Mouse (Mus musculus) 3T3-L1 (cell line): ENCODE measurements around the gene Pgbd5.
"Not testable (repeated sequence)": the region's sequence is repeated elsewhere in the genome, so short reads cannot be mapped to it uniquely, and the experiment has no call there.

Experiments used
- DNase-seq: peaks from one replicate; pipeline ENCODE4 v3.0.0-alpha.2; 2015; ENCODE audit warnings: low read depth, low spot score

The Pgbd5 gene

DNA sequence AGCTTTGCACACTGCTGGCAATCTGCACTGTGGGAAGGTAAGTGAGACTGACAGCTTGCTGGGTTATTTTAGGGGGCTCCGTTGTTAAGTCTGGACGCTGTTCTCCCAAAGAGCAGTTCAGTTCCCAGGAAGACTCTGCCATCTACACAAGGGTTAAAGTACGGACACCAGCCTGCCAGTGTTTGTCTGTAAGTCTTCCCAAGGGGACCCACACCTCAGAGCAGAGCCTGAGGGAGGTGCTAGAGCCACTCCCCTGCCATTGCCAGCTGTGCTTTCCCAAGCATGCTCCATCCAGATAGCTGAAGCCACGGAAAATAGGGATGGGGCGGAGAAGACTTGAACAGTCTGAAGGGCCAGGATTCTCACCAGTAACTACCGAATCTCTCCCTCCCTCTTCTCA is 8.6 kb downstream of the Pgbd5 start:
- DNase-seq = no peak

DNA sequence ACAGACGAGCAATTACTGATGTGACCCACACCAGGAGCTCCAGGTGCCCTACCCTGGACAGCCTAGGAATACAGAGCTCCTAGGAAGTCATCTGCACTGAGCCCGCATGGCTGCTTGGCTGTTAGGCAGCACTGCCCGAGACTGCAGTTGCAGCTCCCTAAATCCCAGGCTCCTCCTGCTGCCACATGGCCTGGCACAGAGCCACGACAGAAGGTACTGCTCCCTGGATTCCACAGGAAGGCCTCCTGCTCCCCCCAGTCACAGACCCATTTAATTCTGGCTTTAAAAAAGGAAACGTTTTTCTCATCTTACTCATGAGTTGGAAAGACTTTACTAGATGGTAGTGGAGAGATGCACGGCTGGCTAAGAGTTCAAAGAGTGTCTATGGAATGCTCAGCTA is 10.0 kb downstream of the Pgbd5 start:
- DNase-seq = no peak

DNA sequence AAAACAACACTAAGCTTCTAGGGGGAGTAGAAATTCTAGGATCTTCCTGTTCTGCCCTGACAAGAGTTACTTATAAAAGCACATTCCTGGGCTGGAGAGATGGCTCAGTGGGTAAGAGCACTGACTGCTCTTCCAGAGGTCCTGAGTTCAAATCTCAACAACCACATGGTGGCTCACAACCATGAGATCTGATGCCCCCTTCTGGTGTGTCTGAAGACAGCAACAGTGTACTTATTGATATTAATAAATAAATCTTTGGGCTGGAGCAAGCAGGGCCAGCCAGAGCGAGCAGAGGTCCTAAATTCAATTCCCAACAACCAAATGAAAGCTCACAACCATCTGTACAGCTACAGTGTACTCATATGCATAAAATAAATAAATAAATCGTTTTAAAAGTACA is 10.7 kb downstream of the Pgbd5 start:
- DNase-seq = not testable (repeated sequence)

DNA sequence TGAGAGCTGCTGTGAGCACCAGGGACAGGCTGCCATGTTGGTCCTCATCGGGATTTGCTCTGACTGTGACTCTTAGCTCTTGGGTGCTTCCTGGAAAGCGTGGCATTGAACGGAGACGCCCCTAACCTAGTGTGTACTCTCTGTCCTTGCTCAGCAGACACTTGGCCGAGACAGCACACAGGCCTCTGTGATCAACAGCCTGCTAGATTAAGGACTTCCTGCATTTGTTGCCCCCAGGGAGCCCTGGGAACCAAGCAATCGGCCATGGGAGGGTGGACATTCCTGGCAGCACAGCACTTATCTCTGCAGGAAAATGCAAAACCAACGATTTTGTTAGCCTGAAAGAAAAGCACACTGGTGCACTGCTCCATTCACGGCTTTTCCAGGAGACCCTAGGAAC is 18.0 kb downstream of the Pgbd5 start:
- DNase-seq = no peak

DNA sequence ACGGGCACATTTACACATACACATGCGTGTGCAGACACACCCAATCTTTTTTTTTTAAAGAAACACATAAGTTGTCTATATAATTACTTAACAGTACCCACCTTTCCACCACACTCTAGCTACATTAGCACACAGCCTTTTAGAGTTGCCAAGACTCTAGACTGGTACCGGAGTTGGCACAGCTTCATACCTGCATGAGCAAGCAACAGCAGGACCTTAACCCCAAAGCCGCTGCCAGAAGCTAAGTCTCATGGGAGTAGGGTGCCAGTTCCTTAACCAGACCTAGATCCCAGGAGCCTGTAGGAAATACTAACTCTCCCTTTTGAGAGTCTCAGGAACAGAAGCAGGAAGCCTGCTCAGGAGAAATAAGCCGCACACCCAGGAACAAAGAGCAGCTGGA is 20.5 kb downstream of the Pgbd5 start:
- no peak for DNase-seq

DNA sequence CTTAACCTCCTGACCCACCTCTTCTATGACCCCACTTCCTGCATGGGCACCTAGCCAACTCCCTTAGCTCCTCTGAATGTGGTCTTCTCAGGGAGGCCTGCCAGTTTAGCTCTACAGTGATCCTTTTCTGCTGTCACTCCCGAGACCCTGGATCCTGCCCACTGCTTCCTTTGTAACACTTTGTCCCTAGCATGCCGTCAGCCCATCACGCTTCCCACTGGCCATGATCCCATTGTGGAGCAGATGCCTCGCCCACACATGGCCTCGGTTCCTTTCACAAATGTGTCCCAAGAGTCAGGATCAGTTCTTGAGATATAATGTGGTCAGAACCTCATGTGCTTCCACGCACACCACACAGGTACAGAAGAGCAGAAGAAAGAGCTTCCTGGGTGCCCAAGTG is 21.3 kb downstream of the Pgbd5 start:
- DNase-seq = no peak

DNA sequence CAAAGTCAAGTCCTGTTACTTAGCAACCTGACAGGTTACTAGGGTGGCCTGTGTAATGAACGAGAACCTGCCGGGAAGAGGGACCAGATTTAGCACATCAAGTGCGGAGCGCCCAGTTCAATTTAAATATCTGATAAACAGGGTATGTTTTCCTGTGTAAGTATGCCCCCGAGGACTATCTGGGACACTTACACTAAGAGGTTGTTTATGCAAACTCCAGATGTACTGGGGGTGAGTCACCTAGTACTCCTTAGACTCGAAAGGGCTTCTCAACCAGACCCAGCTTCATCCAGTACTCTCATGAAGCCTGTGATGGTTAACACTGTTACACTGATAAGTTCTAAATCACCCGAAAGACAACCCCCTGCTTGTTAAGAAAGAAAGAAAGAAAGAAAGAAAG is 22.8 kb downstream of the Pgbd5 start:
- DNase-seq = peak; percentile 22

DNA sequence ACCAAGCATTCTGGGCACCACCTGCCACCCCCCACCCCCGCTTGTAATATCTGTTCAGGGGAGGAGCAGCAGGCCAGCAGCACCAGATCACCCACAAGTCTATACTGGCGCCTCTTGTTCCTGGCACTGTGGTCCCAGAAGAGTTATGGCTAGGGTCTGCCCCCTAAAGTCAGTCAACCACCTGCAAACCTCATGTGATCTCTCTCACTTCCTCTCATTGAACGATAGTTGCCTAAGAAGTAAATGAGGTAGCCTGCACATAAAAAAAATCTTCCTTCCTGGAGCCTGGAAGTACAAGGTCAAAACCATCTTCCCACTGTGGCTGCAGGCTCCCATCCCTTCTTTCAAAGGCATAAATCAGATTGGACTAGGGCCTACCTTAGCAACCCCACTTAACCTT is 23.7 kb downstream of the Pgbd5 start:
- DNase-seq = no peak

DNA sequence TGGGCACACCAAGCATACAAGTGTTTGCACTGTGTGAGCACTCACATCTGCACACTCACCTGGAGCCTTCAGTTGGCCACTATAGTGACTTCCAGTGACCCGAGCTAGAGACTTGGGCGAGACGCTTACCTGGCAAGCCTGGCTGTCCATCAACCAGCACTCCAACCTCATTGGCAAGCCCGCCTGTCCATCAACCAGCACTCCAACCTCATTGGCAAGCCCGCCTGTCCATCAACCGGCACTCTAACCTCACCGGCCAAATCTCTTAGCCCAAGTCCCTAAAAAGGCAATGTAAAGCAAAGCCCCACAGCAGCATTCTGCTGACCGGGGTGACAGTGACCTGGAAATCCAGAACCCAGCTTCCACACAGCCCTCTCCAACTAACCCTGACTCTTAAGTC is 24.5 kb downstream of the Pgbd5 start:
- DNase-seq = no peak

DNA sequence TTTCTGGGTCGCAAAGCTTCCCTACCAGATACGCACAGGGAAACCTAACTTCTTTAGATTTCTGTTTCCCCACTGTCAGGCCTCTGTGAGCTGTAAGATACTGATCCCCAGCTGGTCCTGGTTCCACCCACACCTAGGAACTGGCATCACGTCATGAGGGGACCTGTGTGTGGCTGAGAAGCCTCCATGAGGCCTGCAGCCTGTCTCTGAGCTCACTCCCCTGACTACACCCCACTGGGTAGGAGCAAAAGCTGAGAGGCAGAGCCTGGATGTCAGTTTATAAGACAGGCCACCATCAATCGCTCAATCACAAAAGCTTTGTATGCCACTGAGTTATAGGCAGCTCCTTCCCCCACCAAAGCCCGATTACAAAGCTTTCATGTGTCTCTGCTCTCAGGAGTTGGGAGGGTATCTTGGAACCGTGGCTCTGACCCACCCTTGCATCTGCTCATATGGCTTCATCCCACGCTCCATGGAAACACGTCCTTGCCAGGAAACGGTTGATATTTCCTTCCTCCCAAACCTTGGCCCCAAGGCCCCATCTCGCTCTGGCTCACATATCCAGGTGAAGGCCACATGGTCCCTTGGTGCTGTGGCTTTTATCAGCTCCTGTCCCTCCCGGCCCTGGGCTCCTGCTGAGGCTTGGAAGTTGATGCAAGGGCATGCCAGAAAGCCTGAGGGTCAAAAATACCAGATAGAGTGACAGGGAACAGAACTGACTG is 26.1 kb downstream of the Pgbd5 start:
- no peak for DNase-seq

DNA sequence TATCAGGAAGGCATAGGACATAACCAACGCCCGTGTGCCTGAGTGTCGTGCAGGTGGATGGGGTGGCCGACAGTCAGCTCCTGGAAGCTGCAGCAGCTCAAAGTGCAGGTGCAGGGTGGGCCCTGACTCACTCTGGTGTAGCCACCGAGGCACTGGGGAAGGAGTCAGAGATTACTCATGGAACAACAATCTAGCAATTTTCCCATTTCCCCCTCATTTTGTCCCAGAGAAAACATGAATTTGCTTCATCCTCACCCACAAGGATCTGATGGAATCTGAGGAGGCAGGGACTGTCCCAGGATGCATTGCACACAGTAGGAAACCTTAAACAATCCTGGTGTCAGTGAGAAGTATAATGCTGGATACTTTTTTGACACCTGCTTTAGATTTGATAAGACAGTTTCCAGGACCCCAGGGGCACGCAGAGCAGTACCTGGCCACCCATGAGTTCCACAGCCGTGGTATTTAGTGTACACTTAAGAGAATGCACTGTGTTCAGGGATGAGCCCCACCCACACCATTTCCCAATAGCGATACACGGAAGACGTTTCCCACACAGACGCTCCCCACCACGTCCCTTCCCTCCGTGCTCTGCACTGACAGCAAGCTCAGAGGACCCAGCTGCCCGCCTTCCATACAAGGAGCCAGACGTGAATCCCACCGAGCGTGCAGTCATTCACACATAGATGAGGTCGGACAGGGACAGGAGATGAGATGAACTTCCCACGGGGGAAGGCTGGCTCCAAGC is 26.8 kb downstream of the Pgbd5 start:
- DNase-seq = no peak

DNA sequence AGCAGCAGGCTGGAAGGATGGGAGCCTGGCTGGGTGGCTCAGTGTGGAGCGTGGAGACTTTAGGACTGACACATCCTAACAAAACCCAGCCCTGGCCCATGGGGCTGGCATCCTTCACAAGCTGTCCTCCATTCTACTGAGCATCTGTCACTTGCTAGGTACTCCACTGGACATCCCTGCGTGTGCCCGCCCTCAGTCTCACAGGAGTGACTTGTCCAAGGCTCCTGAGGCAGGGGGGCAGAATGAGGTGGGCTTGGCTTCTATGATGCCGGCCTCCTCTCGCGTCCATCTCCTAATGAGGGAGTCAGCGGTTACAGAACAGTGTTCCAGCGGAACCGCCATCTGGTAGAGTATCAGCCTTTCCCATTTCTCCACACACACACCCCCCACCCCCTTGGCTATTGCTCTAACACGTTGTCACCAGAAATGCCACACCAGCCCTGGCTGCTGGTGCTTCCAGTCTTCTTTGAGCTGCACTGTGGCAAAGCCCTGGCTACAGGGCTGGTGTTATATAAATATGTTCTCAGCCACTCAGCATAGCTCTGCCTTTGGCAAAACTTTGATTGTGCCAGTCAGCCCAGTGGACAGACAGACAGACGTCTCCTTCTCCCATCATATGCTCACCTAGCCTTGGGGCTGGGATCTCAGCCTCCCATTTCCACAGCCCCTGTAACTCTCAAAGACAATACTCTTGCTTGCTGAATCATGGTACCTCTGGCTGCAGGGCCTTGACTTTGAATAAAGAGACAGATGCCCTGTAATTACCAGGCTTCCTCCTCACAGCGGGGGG is 34.8 kb downstream of the Pgbd5 start:
- no peak for DNase-seq

DNA sequence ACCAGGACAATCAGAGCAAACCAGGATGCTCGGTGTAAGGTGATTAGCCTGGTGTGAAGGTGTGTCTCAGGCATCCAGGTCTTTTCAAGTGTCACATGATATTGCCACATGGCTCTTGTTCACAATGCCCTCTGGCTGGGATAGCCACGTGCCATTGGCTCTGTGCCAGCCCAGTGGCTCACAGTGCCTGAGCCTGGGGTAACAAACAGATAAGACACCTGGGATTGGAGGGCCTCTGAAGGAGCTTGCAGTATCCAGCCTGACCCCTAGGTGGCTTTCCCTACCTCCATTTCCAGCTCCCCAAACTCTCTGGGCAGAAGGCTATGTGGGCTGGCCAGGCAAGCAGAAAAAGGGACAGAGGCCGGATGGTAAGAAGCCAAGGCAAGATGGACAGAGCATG is 35.6 kb downstream of the Pgbd5 start:
- peak; percentile 59 for DNase-seq

DNA sequence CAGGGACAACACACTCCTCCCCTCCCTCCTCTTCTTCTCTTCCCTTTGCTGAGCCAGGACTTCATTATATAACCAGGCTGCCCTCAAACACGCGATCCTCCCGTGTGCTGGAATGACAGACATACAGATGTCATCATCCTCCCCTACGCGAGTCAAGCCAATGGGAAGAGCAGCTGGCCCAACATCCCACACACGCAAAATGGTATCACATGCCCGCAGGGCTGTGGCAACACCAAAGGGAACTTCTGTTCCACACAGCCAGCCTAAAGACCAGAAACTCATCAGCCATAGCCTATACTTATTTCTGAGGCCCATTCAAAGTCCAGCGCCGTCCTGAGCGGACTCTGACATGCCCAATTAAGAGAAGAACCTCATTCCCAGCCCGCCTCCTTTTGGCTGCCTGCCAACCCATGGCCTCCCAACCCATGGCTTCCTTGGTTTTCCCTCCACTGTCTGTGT is 40.0 kb downstream of the Pgbd5 start:
- DNase-seq = no peak

DNA sequence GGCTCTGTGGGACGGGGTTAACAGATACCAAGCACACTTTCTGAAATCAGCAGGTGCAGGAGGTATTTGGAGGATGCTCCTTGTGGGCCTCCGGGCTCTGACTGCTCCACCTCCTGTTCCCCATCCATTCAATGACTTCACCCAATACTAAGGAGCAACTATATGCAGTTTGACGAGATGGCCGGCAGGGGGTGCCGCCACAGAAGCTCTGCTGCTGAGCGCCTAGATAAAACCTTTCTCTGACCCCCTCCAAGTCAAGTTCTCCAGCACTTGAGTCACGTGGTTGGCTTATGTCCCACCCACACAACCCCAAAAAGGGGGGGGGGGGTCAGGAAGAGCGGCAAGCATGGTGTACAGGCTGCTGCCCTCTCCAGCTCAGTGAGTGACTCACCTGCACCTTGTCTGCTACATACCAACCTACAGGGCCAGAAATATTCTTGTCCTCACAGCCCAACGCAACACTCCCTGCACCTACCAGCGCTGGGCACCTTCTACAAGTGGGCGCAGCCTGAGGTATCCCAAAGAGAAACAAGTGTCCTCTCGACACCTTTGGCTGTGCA is 40.5 kb downstream of the Pgbd5 start:
- DNase-seq = peak; percentile 34

DNA sequence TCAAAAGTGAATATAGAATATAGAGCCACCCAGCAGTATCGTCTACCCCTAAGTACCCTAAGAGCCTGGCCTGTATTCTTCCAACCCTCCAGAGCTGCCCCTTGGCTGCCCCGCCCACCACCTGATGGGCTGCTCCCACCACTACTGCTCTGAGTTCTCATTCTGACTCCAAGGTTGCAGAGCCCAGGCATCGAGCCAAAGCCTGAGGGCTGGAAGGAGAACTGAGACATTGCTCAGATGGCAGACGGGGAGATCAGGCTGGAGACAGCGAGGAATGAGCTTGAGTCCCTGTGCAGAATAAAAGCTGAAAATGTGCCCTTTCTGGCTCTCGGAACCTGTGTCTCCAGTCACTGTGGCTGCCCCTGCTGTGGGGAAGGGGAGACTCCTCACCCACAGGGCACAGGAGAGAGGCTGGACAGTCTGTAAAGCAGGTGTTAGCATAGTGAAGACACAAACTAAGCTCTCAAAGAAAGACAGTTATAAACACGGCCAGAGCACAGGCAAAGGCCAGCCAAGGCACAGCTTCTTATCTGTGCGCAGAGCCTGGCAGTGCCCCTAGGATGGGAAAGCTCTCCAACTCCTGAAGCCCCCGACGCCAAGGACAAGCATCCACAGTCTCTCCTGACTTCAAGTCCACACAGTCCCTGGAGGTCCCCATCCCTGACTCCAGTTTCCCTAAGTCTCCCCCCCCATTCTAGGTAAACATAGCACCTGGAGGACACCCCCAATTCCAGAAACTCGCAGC is 42.0 kb downstream of the Pgbd5 start:
- peak; percentile 45 for DNase-seq

DNA sequence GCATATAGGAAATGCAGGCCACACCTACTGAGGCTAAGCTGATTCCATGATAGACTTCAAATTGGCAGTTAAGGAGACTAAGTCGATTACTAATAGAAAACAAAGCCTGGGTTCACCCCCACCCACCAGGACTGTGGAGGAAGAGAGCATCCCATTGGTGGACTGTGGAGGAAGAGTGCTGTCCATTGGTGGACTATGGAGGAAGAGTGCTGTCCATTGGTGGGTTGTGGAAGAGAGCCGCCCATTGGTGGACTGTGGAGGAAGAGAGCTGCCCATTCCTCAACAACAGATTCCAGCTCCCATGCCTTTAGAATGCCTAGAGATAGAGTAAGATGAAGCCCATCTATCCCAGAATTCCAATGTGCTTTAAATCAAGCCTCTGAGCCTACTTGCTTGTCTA is 42.9 kb downstream of the Pgbd5 start:
- no peak for DNase-seq

DNA sequence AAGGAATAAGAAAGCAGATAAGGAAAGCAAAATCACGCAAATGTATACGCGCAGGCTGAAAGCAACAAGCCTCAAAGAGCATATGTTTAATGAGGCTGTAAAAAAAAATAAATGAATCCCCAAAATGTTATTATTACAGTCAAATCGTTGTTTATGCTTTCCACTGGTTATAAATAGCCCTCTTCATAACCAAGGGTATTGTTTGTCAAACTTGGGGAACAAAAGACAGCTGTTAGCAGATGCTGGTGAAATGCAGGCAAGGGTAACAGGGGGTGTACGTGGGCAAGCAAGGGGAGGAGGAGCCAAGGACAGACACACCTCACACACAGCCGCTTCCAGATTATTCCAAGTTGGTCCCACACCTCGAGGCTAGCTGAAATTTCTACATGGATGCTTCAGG is 44.1 kb downstream of the Pgbd5 start:
- DNase-seq = no peak

DNA sequence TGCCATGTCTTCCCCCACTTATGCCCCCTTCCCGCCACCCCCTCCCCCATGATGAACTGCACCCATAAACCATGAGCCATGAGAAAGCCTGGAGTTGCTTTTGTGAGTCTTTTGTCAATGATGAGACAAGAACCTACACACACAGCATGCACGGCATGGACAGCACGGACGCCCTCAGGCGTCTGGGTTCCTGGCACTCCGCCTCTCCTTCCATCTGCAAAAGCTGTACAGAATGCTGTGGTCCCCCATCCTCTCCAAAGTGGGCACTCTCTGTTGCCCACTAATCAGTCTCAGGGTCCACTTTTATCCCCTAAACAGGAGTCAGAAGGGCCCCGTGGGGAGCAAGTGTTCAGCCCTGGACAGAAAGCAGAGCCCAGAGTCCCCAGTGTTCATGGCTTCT is 44.5 kb downstream of the Pgbd5 start:
- no peak for DNase-seq

DNA sequence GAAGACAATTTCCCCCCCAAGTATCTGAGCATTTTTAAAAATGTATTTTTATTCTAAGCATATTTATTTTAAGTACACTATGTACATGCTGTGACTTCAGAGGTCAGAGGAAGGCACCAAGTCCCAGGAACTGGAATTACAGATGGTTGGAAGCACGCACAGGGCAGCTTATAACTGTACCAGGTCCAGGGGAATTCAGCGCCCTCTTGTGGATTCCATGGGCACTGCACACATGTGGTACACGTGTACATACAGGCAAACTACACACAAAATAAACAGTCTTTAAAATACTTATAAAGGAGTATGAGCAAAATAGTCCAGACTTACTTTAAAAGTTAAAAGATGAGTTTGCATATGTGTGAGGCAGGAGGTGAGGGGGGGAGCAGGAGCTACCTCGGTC is 45.5 kb downstream of the Pgbd5 start:
- DNase-seq = peak; percentile 16

DNA sequence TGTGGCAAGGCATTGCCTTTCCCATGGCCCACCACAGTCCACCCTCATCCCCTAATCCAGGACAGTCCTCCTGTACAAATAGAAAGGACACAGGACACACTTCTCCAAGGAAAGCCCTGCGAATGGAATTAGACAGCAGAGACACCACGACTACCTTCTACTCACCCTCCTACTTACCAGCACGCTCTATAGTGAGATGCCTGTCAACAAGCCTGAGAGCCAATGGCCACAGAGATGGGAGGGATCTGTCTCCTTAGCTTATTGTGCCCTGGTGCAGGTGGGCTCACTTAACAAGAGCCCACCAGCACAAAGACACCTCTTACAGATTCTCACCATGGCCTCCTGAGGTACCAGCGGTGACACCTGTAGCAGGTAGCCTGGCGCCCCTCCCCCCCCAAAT is 46.4 kb downstream of the Pgbd5 start:
- DNase-seq = no peak
